Mouse (Mus musculus): ENCODE results near the gene Ptpra. TPM values are rescaled to one million over a fixed set of nuclear protein-coding genes. Genes with fewer than 3 reads are reported as not detected.

The Ptpra gene
- total and polyA plus RNA-seq, 3 experiments = 38.5 to 73.3 (median 40.4) TPM

DNA sequence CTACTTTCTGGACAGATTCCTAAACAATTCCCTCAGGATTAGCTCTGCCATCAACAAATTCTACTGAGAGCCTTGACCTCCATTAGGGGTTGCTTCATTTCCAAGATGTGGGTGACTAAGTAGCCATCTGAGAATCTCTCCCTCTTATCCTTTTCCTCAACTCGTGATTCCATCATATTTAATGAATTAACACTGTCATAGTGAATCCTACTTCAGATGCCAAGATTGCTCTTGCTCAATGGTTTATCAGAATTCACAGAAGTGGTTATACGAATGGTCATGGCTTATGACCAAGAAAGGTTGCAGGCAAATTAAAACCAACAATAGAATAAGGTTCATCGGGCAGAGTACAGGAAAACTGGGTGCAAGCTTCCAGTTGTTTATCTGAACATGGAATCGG is 48.2 kb upstream of the Ptpra start:
- Histone ChIP-seq H3K4me2 (ENCODE audit: insufficient read depth, low read depth, poor library complexity, severe bottlenecking) (no peak overlapping the region), H3K4me3 (replicated peaks in 1 of 3; ENCODE audit: low read depth in 2 of 3, low read length in 2 of 3, poor library complexity in 1 of 3) (no peak overlapping the region), H3K9me3 (replicated peaks; ENCODE audit: low read length) (no peaks in the 10 kb centered on the region), H3K9ac (ENCODE audit: insufficient read depth, low read depth) (no peak overlapping the region), H3K4me1 (ENCODE audit: control insufficient read depth in 1 of 2, insufficient read depth in 2 of 2) (no peaks in the 10 kb centered on the region), H3K79me2 (replicated peaks; ENCODE audit: control insufficient read depth, extremely low read depth, insufficient read depth, poor library complexity, severe bottlenecking) (no peaks in the 10 kb centered on the region), H3K27ac (ENCODE audit: insufficient read depth, low read depth) (no peak overlapping the region), H3K36me3 (replicated peaks in 1 of 2; ENCODE audit: control insufficient read depth in 1 of 2, insufficient read depth in 1 of 2, low read length in 1 of 2) (no peaks in the 10 kb centered on the region), H3K27me3 (replicated peaks) (no peaks in the 10 kb centered on the region)
- dilution Hi-C loops (cut with MboI; ENCODE audit: extremely low pct_ligation_motif_present, extremely low pct_unique_long_range_greater_than_20kb, low sequenced_read_pairs) (no loop called here), in situ Hi-C loops (cut with MboI; ENCODE audit: low pct_ligation_motif_present, low pct_unique_long_range_greater_than_20kb, low sequenced_read_pairs) (no loop called here)
- TF ChIP-seq MAFK (IDR thresholded peaks at IDR 0.05; ENCODE audit: insufficient replicate concordance, low read length) (no peak), JUN (IDR thresholded peaks at IDR 0.05; ENCODE audit: insufficient read depth, low read depth, low read length) (no peak)
- no peak for DNase-seq (ENCODE audit: extremely low read depth)

DNA sequence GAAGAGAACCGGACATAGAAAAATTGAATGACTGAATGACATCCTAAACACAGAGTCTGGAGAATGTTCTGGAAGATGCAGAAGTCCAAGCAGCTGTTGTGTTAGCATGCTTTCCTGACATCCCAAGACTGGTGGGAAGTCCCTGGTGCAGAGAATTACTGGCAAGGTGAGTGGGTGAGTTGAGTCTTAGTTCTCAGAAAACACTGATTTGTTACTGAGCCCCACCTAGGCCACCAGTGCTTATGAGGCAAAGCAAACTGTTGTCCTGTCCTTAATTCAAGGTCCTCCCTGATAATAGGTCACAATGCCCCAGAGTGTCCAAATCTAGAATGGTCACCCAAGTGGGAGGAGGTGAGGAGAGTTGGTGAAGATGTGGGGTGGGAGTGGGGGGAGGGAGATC is 45.1 kb upstream of the Ptpra start, which contains the start of the genes Gm28372 and 1700020A23Rik:
Gene Gm28372, plus strand, starts transcription at position 301 of the 400 bp plus-strand sequence.
Gene 1700020A23Rik, plus strand, starts transcription at position 321 of the 400 bp plus-strand sequence.
- in situ Hi-C loops (cut with MboI; ENCODE audit: low pct_ligation_motif_present, low pct_unique_long_range_greater_than_20kb, low sequenced_read_pairs) (no loop called here), dilution Hi-C loops (cut with MboI; ENCODE audit: extremely low pct_ligation_motif_present, extremely low pct_unique_long_range_greater_than_20kb, low sequenced_read_pairs) (no loop called here)
- Histone ChIP-seq H3K36me3 (replicated peaks in 1 of 2; ENCODE audit: control insufficient read depth in 1 of 2, insufficient read depth in 1 of 2, low read length in 1 of 2) (no peaks in the 10 kb centered on the region), H3K4me2 (ENCODE audit: insufficient read depth, low read depth, poor library complexity, severe bottlenecking) (no peak within 1 kb of the TSS), H3K27ac (ENCODE audit: insufficient read depth, low read depth) (no peak within 1 kb of the TSS), H3K4me1 (ENCODE audit: control insufficient read depth in 1 of 2, insufficient read depth in 2 of 2) (no peaks in the 10 kb centered on the region), H3K4me3 (replicated peaks in 1 of 3; ENCODE audit: low read depth in 2 of 3, low read length in 2 of 3, poor library complexity in 1 of 3) (no peak within 1 kb of the TSS), H3K79me2 (replicated peaks; ENCODE audit: control insufficient read depth, extremely low read depth, insufficient read depth, poor library complexity, severe bottlenecking) (no peaks in the 10 kb centered on the region), H3K9ac (ENCODE audit: insufficient read depth, low read depth) (no peak within 1 kb of the TSS), H3K9me3 (replicated peaks; ENCODE audit: low read length) (no peaks in the 10 kb centered on the region), H3K27me3 (replicated peaks) (no peaks in the 10 kb centered on the region)
- no peak for TF ChIP-seq JUN (IDR thresholded peaks at IDR 0.05; ENCODE audit: insufficient read depth, low read depth, low read length)
- no peak for TF ChIP-seq MAFK (IDR thresholded peaks at IDR 0.05; ENCODE audit: insufficient replicate concordance, low read length)
- no peak for TF ChIP-seq PAX5 (IDR thresholded peaks at IDR 0.05; ENCODE audit: low read length)
- TF ChIP-seq ELF1 (IDR thresholded peaks at IDR 0.05; ENCODE audit: low read depth, low read length) = no peak
- no peak for TF ChIP-seq TBP (conservative IDR thresholded peaks at IDR 0.05; ENCODE audit: low read depth, low read length)
- no peak for TF ChIP-seq ZNF384 (IDR thresholded peaks at IDR 0.05; ENCODE audit: low read depth, low read length)
- DNase-seq (ENCODE audit: extremely low read depth) = no peak

DNA sequence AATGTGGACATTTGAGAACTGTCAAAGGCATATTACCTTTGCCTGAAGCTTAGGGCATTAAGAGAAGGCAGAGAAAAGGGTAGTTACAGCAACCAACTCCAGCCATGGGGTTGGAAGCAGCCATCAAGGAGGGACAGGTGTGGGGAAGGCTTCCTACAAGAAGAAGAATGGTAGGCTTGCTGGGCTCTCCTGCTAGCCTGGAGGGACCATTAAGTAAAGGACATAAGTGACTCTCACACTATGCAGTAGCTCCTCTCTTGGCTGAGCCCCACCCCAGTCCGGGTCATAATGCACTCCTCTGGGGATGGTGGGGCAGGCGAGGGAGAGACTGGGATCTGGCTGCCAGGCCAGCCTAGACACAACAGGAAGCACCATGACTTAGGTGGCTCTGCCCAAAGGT is 43.9 kb upstream of the Ptpra start, which contains the start of gene Tmem239:
Gene Tmem239, plus strand, starts transcription at position 301 of the 400 bp plus-strand sequence.
- Histone ChIP-seq H3K27ac (ENCODE audit: insufficient read depth, low read depth) (no peak within 1 kb of the TSS), H3K36me3 (replicated peaks in 1 of 2; ENCODE audit: control insufficient read depth in 1 of 2, insufficient read depth in 1 of 2, low read length in 1 of 2) (no peaks in the 10 kb centered on the region), H3K4me2 (ENCODE audit: insufficient read depth, low read depth, poor library complexity, severe bottlenecking) (no peak within 1 kb of the TSS), H3K9ac (ENCODE audit: insufficient read depth, low read depth) (no peak within 1 kb of the TSS), H3K9me3 (replicated peaks; ENCODE audit: low read length) (no peaks in the 10 kb centered on the region), H3K4me1 (ENCODE audit: control insufficient read depth in 1 of 2, insufficient read depth in 2 of 2) (peaks cover 1 to 4% of the 10 kb centered on the region in 2 experiments), H3K4me3 (replicated peaks in 1 of 3; ENCODE audit: low read depth in 2 of 3, low read length in 2 of 3, poor library complexity in 1 of 3) (no peak within 1 kb of the TSS), H3K27me3 (replicated peaks) (no peaks in the 10 kb centered on the region), H3K79me2 (replicated peaks; ENCODE audit: control insufficient read depth, extremely low read depth, insufficient read depth, poor library complexity, severe bottlenecking) (no peaks in the 10 kb centered on the region)
- in situ Hi-C loops (cut with MboI; ENCODE audit: low pct_ligation_motif_present, low pct_unique_long_range_greater_than_20kb, low sequenced_read_pairs) (no loop called here), dilution Hi-C loops (cut with MboI; ENCODE audit: extremely low pct_ligation_motif_present, extremely low pct_unique_long_range_greater_than_20kb, low sequenced_read_pairs) (no loop called here)
- no peak for DNase-seq (ENCODE audit: extremely low read depth)
- TF ChIP-seq CHD2 (IDR thresholded peaks at IDR 0.05; ENCODE audit: low read length) (no peak), GABPA (IDR thresholded peaks at IDR 0.05; ENCODE audit: insufficient replicate concordance, low read depth, low read length) (no peak), ZMIZ1 (IDR thresholded peaks at IDR 0.05; ENCODE audit: low read depth, low read length) (no peak), ZKSCAN1 (IDR thresholded peaks at IDR 0.05; ENCODE audit: borderline replicate concordance, low read depth, low read length) (no peak), USF2 (conservative IDR thresholded peaks at IDR 0.05; ENCODE audit: low read depth, low read length) (no peak), TBP (conservative IDR thresholded peaks at IDR 0.05; ENCODE audit: low read depth, low read length) (no peak), BHLHE40 (IDR thresholded peaks at IDR 0.05; ENCODE audit: low read depth, low read length) (no peak), SIN3A (IDR thresholded peaks at IDR 0.05; ENCODE audit: low read length) (no peak), ZC3H11A (IDR thresholded peaks at IDR 0.05; ENCODE audit: low read depth, low read length) (no peak), MAFK (IDR thresholded peaks at IDR 0.05; ENCODE audit: insufficient replicate concordance, low read length) (no peak), MEF2A (IDR thresholded peaks at IDR 0.05; ENCODE audit: borderline replicate concordance, low read depth, low read length) (no peak), POLR2AphosphoS2 (IDR thresholded peaks at IDR 0.05; ENCODE audit: low read depth, low read length) (no peak), RAD21 (IDR thresholded peaks at IDR 0.05; ENCODE audit: low read depth, low read length) (no peak), ELF1 (IDR thresholded peaks at IDR 0.05; ENCODE audit: low read depth, low read length) (no peak), RCOR1 (conservative IDR thresholded peaks at IDR 0.05; ENCODE audit: low read depth, low read length) (no peak), PAX5 (IDR thresholded peaks at IDR 0.05; ENCODE audit: low read length) (no peak), HCFC1 (IDR thresholded peaks at IDR 0.05; ENCODE audit: low read depth, low read length) (no peak)

All from CH12.LX (cell line).